Mouse (Mus musculus) T-helper 17 cell (primary cell): ENCODE data around the gene Slc25a34.

Source experiments
- in situ Hi-C, 2 experiments: fragments of 300-600 bp; cut with MboI, MseI; formaldehyde crosslinking; loops; 1 replicate in 1 of 2; 2 replicates in 1 of 2; pipeline ENCODE4 v1.15.1; 2025; ENCODE audit warnings: high pct_unique_total_duplicates in 2 of 2

The Slc25a34 gene

DNA sequence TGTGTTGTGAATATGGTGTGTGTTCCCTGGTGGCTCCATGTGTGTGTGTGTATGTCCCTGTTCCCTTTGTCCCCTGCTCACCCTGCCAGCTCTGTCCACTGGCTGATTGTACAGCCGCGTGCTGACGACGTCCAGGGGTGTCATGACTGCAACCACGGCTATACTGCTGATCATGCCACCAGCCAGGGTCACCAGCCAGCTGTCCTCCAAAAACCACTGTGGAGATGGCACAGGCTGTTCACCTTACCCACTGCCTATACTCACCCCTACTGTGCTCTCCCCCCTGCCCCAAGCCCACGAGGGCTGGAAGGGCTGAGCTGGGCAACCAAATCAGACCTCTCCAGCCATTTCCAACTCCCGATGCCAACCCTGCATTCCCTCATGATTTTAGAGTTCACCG, 2.3 kb downstream of the Slc25a34 start:
- in situ Hi-C loops, result loop anchor here in 1 of 2 experiments (10.0 kb wide), 1 partner anchor 1696 kb away; no protein-coding TSS in a partner anchor

DNA sequence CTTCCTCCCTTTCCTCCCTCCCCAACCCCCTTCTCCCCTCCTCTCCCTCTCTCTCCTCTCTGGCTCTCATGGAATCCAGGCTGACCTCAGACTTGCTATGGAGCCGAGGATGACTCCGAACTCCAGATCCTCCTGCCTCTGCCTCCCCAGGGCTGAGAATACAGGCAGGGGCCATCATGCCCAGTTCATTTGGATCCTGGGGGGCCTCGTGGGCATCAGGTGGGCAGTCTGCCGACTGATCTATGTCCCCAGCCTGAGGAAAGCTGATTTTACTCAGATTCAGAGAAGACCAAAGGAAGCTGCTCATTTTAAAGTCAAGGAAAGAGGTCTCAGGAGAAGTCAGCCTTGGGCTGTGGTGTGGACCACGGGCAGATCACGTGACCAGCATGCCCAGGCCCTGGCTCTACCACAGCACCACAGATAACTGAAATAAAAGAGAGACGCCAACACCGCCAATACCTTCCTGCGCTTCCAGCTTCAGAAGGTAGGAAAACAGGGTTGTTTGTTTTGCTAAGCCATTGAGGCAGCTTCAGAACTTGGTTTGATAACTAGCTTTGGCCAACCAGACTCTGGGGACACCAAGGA, 4.2 kb downstream of the Slc25a34 start:
- in situ Hi-C loops, result loop anchor here in 1 of 2 experiments (5.0 kb wide), 1 partner anchor 163 kb away; no protein-coding TSS in a partner anchor

DNA sequence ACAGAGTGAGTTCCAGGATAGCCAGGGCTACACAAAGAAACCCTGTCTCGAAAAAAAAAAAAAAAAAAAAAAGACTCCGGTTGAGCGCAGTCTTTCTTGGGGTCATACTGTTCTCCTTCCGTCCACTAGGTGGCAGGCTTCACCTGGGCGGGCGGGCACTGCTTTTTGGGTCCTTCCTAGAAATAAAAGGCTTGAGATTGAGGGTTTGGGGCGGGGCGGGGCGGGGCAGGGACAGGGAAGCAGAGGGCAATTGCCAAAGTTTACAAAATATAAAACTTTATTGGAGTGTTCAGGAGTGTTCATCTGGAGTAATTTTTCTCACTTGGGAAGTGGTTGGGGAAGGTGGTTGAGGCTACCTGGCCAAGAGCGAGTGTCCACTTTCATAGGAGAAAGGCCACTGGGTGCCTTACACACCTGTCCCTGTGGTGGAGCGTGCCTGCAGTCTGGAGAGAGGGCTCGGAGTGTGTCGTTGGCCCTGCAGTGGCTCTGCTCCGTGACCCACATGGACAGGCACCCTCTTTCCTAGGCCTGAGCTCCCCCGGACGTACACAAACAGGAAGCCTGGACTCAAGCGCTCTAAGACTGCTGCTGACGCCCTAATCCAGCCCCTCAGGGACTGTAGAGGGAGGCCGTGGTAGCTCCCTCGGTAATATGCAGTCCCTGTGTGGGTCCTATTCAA, 4.9 kb downstream of the Slc25a34 start, which contains the start of gene Tmem82:
Tmem82 (minus strand) TSS at position 69 of the 679 bp plus-strand sequence.
- in situ Hi-C loops, result loop anchor here in 1 of 2 experiments (5.0 kb wide), 1 partner anchor 164 kb away; no protein-coding TSS in a partner anchor

DNA sequence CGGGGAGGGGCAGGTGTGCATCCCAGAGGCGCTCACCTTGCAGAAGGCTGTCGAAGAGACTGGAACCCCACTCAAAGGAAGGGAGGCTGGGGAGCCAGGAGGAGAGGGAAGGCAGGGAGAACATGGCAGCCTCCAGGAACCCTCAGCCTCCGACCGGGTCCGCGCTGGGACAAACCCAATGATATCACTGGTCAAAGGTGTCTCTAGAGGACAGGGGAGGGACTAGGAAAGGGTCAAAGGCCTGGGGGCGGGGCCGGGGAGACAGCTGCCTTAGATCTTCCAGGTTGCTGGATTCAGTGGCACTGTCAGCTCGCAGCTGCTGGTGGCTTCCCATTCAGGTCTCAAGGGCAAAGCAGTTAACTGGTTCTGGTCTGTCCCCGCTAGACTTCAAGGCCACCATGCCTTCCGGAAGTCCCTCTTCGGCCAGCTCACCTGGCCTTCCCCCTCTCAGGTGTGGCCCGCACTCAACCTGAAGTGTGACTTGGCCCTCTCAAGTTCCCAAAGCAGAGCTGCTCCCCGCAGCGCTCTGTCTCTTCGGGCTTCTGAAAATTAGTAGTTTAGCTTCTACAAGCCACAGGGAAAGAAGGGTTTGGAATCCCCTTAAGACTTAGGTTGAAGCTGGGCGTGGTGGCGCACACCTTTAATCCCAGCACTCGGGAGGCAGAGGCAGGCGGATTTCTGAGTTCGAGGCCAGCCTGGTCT, 5.6 kb downstream of the Slc25a34 start:
- in situ Hi-C loops, result loop anchor here in 1 of 2 experiments (5.0 kb wide), 1 partner anchor 164 kb away; no protein-coding TSS in a partner anchor

DNA sequence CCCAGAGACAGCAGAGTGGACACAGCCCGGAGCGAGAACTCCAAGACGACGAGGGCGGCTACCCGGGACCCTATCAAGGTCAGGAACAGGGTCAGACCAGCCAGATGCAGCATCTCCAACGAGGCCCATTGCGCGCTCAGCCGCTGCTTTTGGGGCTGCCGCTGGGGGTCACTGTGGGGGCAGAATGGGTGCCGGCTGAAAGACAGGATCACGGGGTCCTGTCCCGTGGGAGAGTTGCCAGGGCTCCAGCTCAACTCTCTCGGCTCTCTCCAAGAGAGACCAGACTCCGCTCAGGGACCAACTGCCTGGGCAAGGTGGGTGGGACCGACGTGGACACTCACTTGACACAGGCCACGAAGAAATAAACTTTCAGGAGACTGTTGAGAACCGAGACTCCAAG, 6.3 kb downstream of the Slc25a34 start:
- in situ Hi-C loops, result loop anchor here in 1 of 2 experiments (5.0 kb wide), 1 partner anchor 165 kb away; no protein-coding TSS in a partner anchor

DNA sequence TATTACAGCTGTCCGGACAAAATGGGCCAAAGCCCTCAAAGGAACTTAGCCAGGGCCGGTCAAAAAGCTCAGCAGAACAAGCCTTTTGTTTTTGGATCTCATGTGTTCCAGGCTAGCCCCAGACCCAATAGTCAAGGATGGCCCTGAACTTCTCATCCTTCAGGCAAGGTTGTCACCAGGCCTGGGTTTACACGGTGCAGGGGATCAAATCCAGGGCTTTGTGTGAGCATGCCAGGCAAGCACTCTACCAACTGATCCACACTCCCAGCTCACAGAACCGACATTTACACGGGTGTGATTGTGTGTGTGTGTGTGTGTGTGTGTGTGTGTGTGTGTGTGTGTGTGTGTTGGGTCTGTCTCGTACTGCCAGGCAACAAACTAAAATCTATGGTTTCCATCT, 6.8 kb downstream of the Slc25a34 start:
- in situ Hi-C loops, result loop anchor here in 1 of 2 experiments (5.0 kb wide), 1 partner anchor 165 kb away; no protein-coding TSS in a partner anchor

DNA sequence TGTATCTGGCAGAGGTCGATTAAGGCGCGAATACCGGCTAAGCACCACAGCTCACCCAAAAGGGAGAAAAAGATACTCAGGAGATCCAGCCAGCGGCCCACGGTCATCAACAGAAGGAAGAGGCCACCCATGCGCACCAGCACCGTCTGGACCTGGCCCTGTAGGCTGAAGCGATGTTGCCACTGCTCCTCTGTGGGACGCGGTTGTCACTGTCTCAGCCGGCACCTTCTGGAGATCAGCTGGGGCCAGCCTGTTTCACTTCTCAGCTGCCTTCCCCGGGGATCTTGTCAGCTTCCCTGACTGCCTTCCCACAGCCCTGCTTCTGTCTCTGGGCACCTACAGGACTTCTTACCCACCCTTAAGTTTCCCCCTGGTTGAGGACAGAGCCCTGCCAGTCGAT, 8.7 kb downstream of the Slc25a34 start:
- in situ Hi-C loops, result loop anchor here in 1 of 2 experiments (5.0 kb wide), 1 partner anchor 167 kb away; no protein-coding TSS in a partner anchor

DNA sequence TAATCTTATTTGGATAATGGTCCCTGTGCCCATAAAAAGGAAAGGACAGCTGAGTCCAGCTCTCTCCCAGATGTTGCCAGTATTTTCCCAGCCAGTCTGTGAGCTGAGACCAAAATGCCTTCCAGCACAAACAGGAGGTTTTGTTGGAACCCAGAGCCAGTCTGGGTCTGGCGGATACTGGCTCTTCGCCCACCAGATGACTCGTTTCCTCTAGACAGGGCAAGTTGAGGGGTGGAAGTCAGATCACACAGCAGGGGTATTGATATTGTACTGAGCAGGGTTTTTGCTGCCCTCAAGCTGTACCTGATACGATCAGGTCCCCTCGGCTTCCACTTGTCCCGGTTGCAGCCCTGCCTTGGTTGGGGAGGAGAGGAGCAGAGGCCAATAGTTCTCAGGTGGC, 14.1 kb downstream of the Slc25a34 start:
- in situ Hi-C loops, result no loop called here

DNA sequence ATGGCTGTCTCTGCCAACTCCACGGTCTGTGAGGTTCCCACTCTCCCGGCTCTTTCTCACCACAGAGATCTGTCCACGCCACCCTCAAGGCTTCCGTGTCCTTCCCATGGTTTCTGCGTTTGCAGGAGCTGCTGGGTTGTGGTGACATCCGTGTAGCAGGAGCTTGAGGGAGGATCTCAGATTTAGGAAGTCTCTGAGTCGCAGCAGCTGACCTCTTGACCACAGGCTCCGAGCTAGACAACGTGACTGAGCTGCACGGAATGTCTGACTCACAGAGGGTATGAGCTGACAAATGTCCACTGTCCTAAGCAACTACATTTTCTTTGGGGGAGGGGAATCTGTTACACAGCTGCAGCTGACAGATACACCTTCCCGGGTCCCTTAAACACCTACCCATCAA, 17.8 kb downstream of the Slc25a34 start, which contains the start of gene Fblim1:
Fblim1 (minus strand) TSS at position 236 of the 400 bp plus-strand sequence.
- in situ Hi-C loops, result no loop called here

DNA sequence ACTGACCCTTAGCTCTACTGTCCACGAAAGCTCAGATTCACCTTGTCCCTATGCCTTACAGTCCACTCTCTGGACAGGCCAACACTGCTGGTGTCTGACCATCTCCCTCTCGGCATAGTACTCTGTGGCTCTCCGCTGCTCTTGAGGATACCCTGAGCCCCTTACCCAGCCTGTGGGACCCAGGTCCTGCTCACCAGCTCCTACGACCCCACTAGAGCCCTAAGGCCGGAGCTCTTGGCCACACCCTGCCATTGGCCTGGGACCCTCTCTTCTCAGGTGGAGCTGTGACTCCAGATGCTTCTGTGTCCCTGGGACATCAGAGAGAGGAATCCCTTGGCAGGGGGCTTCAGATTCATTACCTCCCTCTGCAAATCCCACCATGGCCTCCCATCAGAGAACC, 18.2 kb downstream of the Slc25a34 start:
- in situ Hi-C loops, result no loop called here

DNA sequence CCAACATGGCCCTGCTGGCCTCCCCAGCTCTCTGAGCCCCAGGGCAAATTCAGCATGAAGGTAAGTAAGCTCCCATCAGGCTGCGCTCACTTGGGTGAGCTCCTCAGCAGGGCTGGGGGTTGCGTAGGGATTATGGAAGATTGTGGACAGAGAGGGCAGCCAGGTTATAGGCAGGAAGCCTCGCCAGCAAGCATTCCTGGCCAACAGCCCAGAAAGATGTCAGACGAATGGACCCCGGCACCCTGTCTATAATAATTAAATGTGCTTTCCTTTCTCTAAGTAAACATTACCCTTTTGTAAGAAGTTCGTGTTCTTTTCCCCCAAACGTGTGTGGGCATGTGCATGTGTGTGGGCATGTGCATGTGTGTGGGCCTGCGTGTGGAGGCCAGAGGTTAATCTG, 19.1 kb downstream of the Slc25a34 start:
- in situ Hi-C loops, result no loop called here

DNA sequence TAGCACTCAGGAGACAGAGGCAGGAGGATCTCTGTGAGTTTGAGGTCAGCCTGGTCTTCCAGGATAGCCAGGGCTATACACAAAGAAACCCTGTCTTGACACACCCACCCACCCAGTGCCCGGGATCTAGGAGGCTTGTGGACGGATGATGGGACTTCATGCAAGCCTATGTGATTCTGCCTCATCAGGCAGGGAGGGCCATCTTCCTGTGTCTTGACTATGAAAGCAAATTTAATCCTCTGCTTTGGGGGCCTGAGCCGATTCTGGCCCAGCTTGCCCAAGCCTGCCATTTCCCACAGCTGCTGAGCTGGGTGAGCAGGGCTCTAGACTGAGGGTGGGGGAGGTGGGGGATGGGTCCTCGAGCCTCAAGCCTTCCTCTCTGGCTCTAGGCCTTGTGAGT, 19.7 kb downstream of the Slc25a34 start:
- in situ Hi-C loops, result no loop called here

DNA sequence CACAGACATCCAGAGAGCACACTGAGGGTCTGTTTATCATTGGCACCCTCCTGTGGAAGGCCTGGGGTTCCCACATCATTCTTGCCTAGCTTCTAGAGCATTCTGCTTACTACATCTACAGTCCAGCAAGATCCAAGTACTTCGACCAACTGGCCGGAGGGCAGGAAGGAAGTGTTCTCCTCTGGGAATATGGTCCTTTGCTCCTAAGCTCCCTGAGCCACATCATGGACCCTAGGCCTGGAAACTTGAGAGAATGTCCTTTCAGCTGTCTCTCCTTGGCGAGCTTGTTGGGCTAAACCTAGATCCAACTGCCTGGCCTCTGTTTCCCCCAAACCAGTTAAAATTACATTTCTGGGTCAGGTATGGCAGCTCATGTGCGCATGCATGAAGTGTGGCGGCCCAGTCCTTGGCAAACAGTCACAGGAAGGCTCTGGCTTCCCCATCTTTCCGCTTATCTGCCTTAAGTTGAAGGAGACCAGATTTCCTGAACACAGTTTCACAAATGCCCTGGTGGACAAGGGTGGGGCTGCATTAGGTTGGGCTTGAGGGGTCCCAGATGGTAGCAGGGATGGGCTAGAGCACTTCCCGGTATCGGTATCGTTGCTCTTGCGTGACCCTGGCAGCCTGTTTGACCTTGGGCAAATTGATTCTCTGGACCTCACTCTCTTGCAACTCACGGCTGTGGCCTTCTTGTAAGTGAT, 20.9 kb downstream of the Slc25a34 start:
- in situ Hi-C loops, result no loop called here

DNA sequence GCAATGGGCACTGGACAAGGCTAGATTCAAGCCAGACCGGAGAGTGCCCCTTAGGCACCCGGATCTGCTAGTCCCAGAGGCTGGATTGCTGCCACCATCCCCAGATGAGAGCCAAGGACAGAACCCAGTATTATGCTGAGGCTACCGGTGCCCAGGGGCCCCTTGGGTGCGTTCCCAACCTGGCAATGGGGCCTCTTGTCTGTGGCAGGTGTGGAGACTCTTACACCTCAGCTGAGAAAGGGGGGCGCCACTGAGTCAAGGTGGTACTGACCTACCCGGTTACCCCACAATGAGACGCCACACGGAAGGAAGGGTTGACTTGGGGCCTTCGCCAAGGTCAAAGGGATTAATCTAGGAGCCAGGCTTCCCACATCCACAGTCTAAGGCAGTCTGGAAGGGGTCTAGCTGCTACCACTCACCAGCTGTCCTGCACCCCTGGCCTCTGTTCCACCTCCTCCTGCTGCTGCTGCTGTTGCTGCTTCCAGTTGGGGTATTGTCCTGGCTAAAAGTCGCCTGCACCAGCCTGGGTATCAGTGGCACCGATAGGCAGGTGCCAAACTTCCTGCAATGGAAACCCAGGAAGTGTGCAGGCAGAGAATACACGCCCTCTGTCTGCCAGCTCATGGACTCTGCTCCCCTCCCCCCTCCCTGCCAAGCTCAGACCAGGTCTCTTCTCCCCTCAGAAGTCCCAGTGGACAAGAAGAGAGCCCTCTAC, 22.3 kb downstream of the Slc25a34 start:
- in situ Hi-C loops, result no loop called here

DNA sequence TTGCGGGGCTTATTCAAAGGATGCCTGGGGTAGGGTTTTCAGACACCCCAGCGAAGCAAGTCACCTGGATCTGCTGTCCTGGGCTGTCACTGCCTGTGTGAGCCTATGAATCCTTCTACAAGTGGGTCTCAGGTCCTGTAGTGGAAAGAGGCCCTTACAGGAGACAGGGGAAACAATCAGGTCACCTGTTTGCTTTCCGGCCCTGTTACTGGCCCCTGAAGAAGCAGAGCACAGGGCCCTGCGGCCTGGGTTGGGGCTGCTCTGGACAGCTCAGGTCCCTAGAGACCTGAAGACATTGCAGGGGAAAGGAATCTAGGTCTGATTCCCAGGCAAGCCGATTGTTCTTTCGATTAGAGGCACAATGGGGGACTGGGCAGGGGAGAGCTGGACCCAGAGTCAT, 23.3 kb downstream of the Slc25a34 start:
- in situ Hi-C loops, result no loop called here

DNA sequence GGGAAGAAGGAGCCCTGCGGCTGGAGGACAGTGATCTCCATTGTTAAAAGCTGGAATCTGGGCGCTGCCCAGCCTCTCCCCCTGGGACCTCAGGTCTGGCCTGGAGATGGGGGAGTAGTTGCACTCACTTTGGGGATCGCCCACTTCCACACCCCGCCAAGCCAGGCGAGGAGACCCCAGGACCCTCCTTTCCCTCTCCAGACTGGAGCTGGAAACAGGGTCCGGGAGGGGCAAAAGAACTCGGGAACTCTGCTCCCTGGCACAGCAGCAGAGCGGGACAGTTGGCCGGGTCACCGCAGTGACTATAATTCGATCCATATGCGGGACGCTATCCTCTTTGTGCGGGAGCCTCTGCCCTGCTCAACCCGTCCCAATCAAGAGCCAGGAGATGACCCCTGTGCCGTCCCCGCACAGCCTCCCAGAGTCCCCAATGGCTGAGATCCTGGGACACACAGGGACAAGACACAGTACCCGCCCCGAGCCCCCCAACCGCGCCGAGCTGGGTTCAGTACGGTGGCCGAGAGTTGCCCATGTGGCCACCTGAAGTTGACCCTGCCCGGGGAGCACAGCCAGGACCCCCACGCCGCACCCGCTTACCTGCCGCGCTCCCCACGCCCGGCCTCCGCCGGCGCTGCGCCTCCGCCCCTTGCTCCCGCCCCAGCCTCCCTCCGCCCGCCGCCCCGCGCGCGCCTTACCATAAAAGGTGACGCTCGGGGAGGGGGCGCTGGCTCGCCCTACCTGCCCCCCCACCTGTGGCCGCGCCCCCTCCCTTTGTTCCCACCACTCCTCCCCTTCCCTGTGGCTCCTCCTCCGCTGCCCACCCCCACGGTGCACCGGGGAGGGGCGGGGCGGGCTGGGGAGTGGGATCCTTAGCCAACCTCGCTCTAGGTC, 24.1 kb downstream of the Slc25a34 start:
- in situ Hi-C loops, result no loop called here

DNA sequence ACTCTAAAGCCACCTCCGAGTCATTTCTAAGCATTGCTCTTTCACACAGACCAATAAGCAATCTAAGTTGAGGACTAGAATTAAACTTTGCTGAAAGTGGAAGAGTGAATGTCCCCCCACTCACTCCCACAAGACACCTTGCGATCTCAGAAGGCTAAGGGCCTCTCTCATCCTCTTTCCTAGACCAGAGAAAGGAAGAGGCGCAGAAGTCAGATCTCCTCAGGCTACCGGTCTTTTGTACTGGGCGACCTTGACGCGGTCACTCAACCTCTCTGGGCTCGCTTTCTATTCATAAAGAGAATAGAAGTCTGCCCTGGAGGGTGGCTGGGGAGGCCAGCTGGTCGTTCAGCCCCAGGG, 24.7 kb downstream of the Slc25a34 start:
- in situ Hi-C loops, result no loop called here

DNA sequence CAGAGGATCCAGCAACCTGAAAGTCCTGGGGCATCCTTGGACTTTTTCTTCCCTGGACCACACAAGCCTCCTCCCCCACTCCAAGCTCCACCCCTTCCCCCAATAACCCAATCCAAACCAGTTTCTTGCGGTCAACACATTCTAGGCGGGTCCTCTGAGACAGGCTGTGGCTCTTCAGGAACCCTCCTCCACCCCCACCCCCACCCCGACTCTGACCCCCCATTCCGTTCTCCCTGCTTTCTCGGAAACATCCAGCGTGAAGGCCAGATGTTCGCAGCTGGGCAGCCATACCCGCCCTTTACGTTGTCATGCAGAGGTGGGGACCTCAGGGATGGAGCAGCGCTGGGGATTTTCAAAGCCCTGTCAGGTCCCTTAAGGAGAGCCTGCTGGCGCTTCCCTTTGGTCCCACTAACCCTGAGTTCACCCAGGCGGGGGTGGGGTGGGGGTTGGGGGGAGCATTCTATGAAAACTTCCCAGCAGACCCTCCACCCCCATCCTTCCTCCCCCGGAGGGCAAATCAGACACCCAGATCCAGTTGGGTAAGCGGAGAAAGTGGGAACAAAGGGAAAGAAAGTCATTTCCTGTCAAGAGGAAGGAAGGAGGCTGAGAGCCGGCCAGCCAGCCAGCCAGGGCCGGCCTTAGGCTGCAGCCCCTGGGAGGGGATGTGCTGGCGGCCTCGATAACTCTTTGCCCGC, 25.3 kb downstream of the Slc25a34 start:
- in situ Hi-C loops, result no loop called here

DNA sequence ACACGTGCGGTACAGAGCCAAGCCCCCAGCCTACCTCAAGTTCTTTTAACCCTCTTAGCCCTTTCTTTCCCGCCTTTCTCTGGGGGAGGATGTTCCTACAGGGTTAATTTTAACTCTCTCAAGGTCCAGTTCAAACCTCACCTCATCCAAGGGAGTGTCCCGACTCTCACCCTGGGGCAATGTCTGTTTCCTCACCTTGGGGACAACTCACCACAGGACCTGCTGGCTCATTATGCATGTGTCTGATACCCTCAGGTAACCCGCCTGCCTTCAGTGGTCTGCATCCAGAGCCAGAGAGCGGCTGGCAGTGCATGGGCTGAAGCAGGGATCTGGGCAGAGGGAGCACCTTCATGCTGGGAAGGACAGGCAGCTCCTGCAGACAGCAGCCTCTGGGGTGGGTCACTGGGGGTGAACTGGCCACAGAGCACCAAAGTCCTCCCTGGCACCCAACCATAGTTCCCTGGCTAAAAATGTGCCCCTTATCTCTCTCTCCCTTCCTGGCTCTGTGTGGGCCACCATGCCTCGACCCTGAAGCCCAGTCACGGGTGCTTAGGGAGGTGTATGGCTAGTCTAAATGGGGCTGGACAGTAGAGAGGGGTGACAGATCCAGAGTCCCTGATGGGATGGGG, 26.8 kb downstream of the Slc25a34 start:
- in situ Hi-C loops, result no loop called here
